22 mouse cellular contexts compared by ENCODE assay signal in genomic region chr17:91368156-91368555, GRCm38 (mm10).
DNase-seq lines count a peak whose midpoint lies in the region; ATAC-seq and TF ChIP-seq lines count a peak whose summit lies in the region.
"Had no signal": no experiment of that assay in that cellular context is flagged by ENCODE, and none has a peak within 500 bp of the region (broad histone marks: within the 10 kb centered on the region; RNA-seq: fewer than 3 reads in every experiment).

No protein-coding gene starts in this region.

- no peaks in the 10 kb centered on the region for H3K4me1 ChIP-seq in MEL (ENCODE audit: control insufficient read depth in 1 of 2, insufficient read depth in 2 of 2, low read length in 2 of 2)
- no peaks in the 10 kb centered on the region for H3K4me1 ChIP-seq in forebrain, embryonic 14.5 days (ENCODE audit: control insufficient read depth, insufficient read depth, low read length)
- H3K4me1 ChIP-seq: embryonic facial prominence, embryonic 10.5 days; embryonic facial prominence, embryonic 12.5 days; forebrain, embryonic 13.5 days had no signal

- 88% methylated on average over 2 of the region's 2 CpGs for WGBS in forebrain, embryonic 14.5 days

- TF ChIP-seq POLR2A in MEL (IDR thresholded peaks at IDR 0.05; ENCODE audit: control insufficient read depth in 1 of 2, insufficient read depth in 1 of 2, low read depth in 1 of 2, low read length in 2 of 2, poor library complexity in 1 of 2), result no peak
- no peak for TF ChIP-seq POLR2A in myocyte (IDR thresholded peaks at IDR 0.05; ENCODE audit: insufficient read length, low read depth)

- peak; percentile 56 for DNase-seq in 416B (ENCODE audit: low read depth)
- DNase-seq in MEL (ENCODE audit: low read depth, low spot score), result peak; percentile 18
- DNase-seq in forebrain, embryonic 14.5 days (ENCODE audit: low spot score), result no peak
- DNase-seq in frontal cortex, postnatal 14 days (ENCODE audit: low spot score in 2 of 2), result no peak
- DNase-seq: adrenal gland, adult 8-10 months; adrenal gland, postnatal 14 days; adrenal gland, postnatal 36 days; cerebellum, adult 11-12 months; cerebellum, adult 2 months; cerebellum, adult 9-10 months; cerebellum, postnatal 10 days; cerebellum, postnatal 25 days had no signal

- H3K27me3 ChIP-seq in MEL (ENCODE audit: control insufficient read depth in 1 of 2, insufficient read depth in 2 of 2, low read length in 2 of 2) (no peaks in the 10 kb centered on the region), myocyte (ENCODE audit: control insufficient read depth, insufficient read depth, insufficient read length) (no peaks in the 10 kb centered on the region)
- no peaks in the 10 kb centered on the region for H3K27me3 ChIP-seq in forebrain, embryonic 14.5 days (replicated peaks; ENCODE audit: control insufficient read depth, insufficient read depth, low read length)
- H3K27me3 ChIP-seq: CH12.LX; embryonic facial prominence, embryonic 12.5 days; forebrain, embryonic 13.5 days; Patski had no signal

- no peak for TF ChIP-seq CTCF in MEL (IDR thresholded peaks at IDR 0.05 in 2 of 3, conservative IDR thresholded peaks at IDR 0.05 in 1 of 3; ENCODE audit: control insufficient read depth in 1 of 3, insufficient read depth in 1 of 3, low read depth in 2 of 3, low read length in 3 of 3, poor library complexity in 1 of 3, severe bottlenecking in 1 of 3)

- no peak for TF ChIP-seq RAD21 in MEL (IDR thresholded peaks at IDR 0.05; ENCODE audit: low read depth, low read length)

- no peaks in the 10 kb centered on the region; a peak in 1 of 4 replicates for H3K36me3 ChIP-seq in MEL (ENCODE audit: control insufficient read depth in 1 of 2, insufficient read depth in 2 of 2, low read length in 2 of 2)
- H3K36me3 ChIP-seq in myocyte (ENCODE audit: control insufficient read depth, insufficient read depth), result no peaks in the 10 kb centered on the region
- no peaks in the 10 kb centered on the region for H3K36me3 ChIP-seq in forebrain, embryonic 14.5 days (ENCODE audit: control insufficient read depth, insufficient read depth, low read length)
- H3K36me3 ChIP-seq: embryonic facial prominence, embryonic 10.5 days; embryonic facial prominence, embryonic 12.5 days; G1E had no signal

- no peak overlapping the region for H3K27ac ChIP-seq in MEL (ENCODE audit: control insufficient read depth, low read depth, low read length)
- H3K27ac ChIP-seq in forebrain, embryonic 14.5 days (ENCODE audit: low read depth, low read length), result no peak overlapping the region
- H3K27ac ChIP-seq: embryonic facial prominence, embryonic 10.5 days; embryonic facial prominence, embryonic 12.5 days; forebrain, embryonic 13.5 days had no signal

- ATAC-seq in forebrain, embryonic 14.5 days, result no peak
- ATAC-seq: activated CD4-positive, CD25-positive, alpha-beta regulatory T cell, adult 4 months; CD4-positive, CD25-positive, alpha-beta regulatory T cell, adult 4 months; forebrain, embryonic 13.5 days; forebrain, embryonic 16.5 days; Patski had no signal

- no peak overlapping the region for H3K4me2 ChIP-seq in myocyte (ENCODE audit: low read depth)
- no peak overlapping the region for H3K4me2 ChIP-seq in forebrain, embryonic 14.5 days (ENCODE audit: low read length)
- H3K4me2 ChIP-seq: embryonic facial prominence, embryonic 12.5 days; forebrain, embryonic 13.5 days had no signal

- H3K4me3 ChIP-seq in MEL (ENCODE audit: control insufficient read depth in 1 of 2, insufficient read depth in 1 of 2, low read depth in 2 of 2, low read length in 2 of 2) (no peak overlapping the region), myocyte (no peak overlapping the region)
- no peak overlapping the region for H3K4me3 ChIP-seq in forebrain, embryonic 14.5 days (ENCODE audit: low read depth, low read length)
- H3K4me3 ChIP-seq: embryonic facial prominence, embryonic 10.5 days; embryonic facial prominence, embryonic 12.5 days; forebrain, embryonic 13.5 days had no signal

- H3ac ChIP-seq in myocyte (ENCODE audit: control insufficient read depth, insufficient read length), result no peak overlapping the region

- no peaks in the 10 kb centered on the region for H3K79me2 ChIP-seq in MEL (ENCODE audit: control insufficient read depth, insufficient read depth, low read length, poor library complexity)
- H3K79me2 ChIP-seq in myocyte (ENCODE audit: control insufficient read depth, insufficient read depth), result no peaks in the 10 kb centered on the region

- H3K9me3 ChIP-seq in MEL (replicated peaks; ENCODE audit: insufficient read depth, low read length), result no peaks in the 10 kb centered on the region
- H3K9me3 ChIP-seq in forebrain, embryonic 14.5 days (replicated peaks; ENCODE audit: control insufficient read depth, low read length), result no peaks in the 10 kb centered on the region
- H3K9me3 ChIP-seq: embryonic facial prominence, embryonic 10.5 days; embryonic facial prominence, embryonic 12.5 days; forebrain, embryonic 13.5 days; G1E had no signal

- peak; percentile 57 to 69 for TF ChIP-seq EP300 in MEL (IDR thresholded peaks at IDR 0.05; ENCODE audit: low read depth in 1 of 2, low read length in 2 of 2)

- H3K9ac ChIP-seq in MEL (ENCODE audit: control insufficient read depth, low read depth, low read length, poor library complexity, severe bottlenecking), result no peak overlapping the region
- H3K9ac ChIP-seq in forebrain, embryonic 14.5 days (ENCODE audit: low read length), result no peak overlapping the region
- H3K9ac ChIP-seq: embryonic facial prominence, embryonic 12.5 days; forebrain, embryonic 13.5 days had no signal

TF ChIP-seq in MEL, 35 proteins besides CTCF, POLR2A, EP300 and RAD21:
- TF ChIP-seq BHLHE40 (IDR thresholded peaks at IDR 0.05; ENCODE audit: borderline replicate concordance, low read depth, low read length) (no peak), RCOR1 (IDR thresholded peaks at IDR 0.05; ENCODE audit: low read depth, low read length) (peak; percentile 55; the same call in 1 of the 2 replicates), TCF12 (IDR thresholded peaks at IDR 0.05; ENCODE audit: low read depth, low read length) (peak; percentile 64; the same call in 1 of the 2 replicates), USF1 (IDR thresholded peaks at IDR 0.05; ENCODE audit: low read depth, low read length) (no peak)

TF ChIP-seq in myocyte, 11 proteins besides CTCF, POLR2A, EP300 and RAD21:
- TF ChIP-seq SRF (IDR thresholded peaks at IDR 0.05; ENCODE audit: control insufficient read depth, insufficient read length, low read depth), result no peak
- peak; percentile 93 for TF ChIP-seq CEBPB (IDR thresholded peaks at IDR 0.05; ENCODE audit: insufficient read depth, poor library complexity, severe bottlenecking)
- no peak for TF ChIP-seq USF1 (IDR thresholded peaks at IDR 0.05; ENCODE audit: low read depth)

Comparison
In these comparisons a context has a peak if more than half of its experiments do, and no peak if none do; other contexts are left out.
1. DNase-seq: peak in 416B (single experiment) and MEL (single experiment); none in forebrain, embryonic 14.5 days (single experiment) and frontal cortex, postnatal 14 days (0 of 2).